Mouse (Mus musculus): ENCODE measurements around the gene Hsd17b11. TPM values are rescaled to one million over a fixed set of nuclear protein-coding genes. Genes with fewer than 3 reads are reported as not detected.

Gene Hsd17b11
- total and polyA plus RNA-seq, 3 experiments = 9.4 to 25.8 (median 15.3) TPM

GRCm38 (mm10) chr5:104046256-104047199 is 24.8 kb upstream of the Hsd17b11 start, which contains the start of gene Nudt9 (continued):
- TF ChIP-seq USF1 (IDR thresholded peaks at IDR 0.05; ENCODE audit: low read depth, low read length) (peak; percentile 99), CTCF (conservative IDR thresholded peaks at IDR 0.05 in 1 of 2, IDR thresholded peaks at IDR 0.05 in 1 of 2; ENCODE audit: low read depth in 2 of 2, low read length in 2 of 2) (no peak), NELFE (IDR thresholded peaks at IDR 0.05; ENCODE audit: low read depth, low read length) (peak; percentile 76), E2F4 (IDR thresholded peaks at IDR 0.05; ENCODE audit: insufficient replicate concordance, low read depth, low read length) (no peak), MAZ (IDR thresholded peaks at IDR 0.05; ENCODE audit: low read depth, low read length) (peak; percentile 57; the same call in 1 of the 2 replicates), JUN (IDR thresholded peaks at IDR 0.05; ENCODE audit: insufficient read depth, low read depth, low read length) (peak; percentile 19)

GRCm38 (mm10) chr5:104043704-104044103 is 22.0 kb upstream of the Hsd17b11 start:
- in situ Hi-C loops (cut with MboI; ENCODE audit: low pct_ligation_motif_present, low pct_unique_long_range_greater_than_20kb, low sequenced_read_pairs) = no loop called here
- no peak overlapping the region for H3K9ac ChIP-seq (ENCODE audit: insufficient read depth, low read depth)
- H3K27me3 ChIP-seq (replicated peaks) = no peaks in the 10 kb centered on the region
- peaks cover 7% of the 10 kb centered on the region for H3K79me2 ChIP-seq (replicated peaks; ENCODE audit: control insufficient read depth, extremely low read depth, insufficient read depth, poor library complexity, severe bottlenecking)
- no peak for TF ChIP-seq IRF4 (IDR thresholded peaks at IDR 0.05; ENCODE audit: low read depth, low read length)
- TF ChIP-seq MAFK (IDR thresholded peaks at IDR 0.05; ENCODE audit: insufficient replicate concordance, low read length) = no peak
- TF ChIP-seq EP300 (IDR thresholded peaks at IDR 0.05; ENCODE audit: low read length) = no peak
- TF ChIP-seq CHD1 (IDR thresholded peaks at IDR 0.05; ENCODE audit: low read depth, low read length) = no peak
- TF ChIP-seq UBTF (IDR thresholded peaks at IDR 0.05; ENCODE audit: low read depth, low read length) = no peak
- no peak for TF ChIP-seq ELF1 (IDR thresholded peaks at IDR 0.05; ENCODE audit: low read depth, low read length)
- no peak for TF ChIP-seq CTCF (conservative IDR thresholded peaks at IDR 0.05 in 1 of 2, IDR thresholded peaks at IDR 0.05 in 1 of 2; ENCODE audit: low read depth in 2 of 2, low read length in 2 of 2)
- TF ChIP-seq ZKSCAN1 (IDR thresholded peaks at IDR 0.05; ENCODE audit: borderline replicate concordance, low read depth, low read length) = no peak
- TF ChIP-seq TCF12 (IDR thresholded peaks at IDR 0.05; ENCODE audit: low read depth, low read length) = no peak
- TF ChIP-seq NELFE (IDR thresholded peaks at IDR 0.05; ENCODE audit: low read depth, low read length) = no peak
- no peak for TF ChIP-seq ZC3H11A (IDR thresholded peaks at IDR 0.05; ENCODE audit: low read depth, low read length)
- TF ChIP-seq MAX (IDR thresholded peaks at IDR 0.05; ENCODE audit: low read length) = no peak
- TF ChIP-seq RCOR1 (conservative IDR thresholded peaks at IDR 0.05; ENCODE audit: low read depth, low read length) = no peak
- peaks cover 5 to 33% of the 10 kb centered on the region in 2 experiments for H3K4me1 ChIP-seq (ENCODE audit: control insufficient read depth in 1 of 2, insufficient read depth in 2 of 2)
- H3K27ac ChIP-seq (ENCODE audit: insufficient read depth, low read depth) = no peak overlapping the region
- H3K4me3 ChIP-seq (replicated peaks in 1 of 3; ENCODE audit: low read depth in 2 of 3, low read length in 2 of 3, poor library complexity in 1 of 3) = no peak overlapping the region
- no peak overlapping the region for H3K4me2 ChIP-seq (ENCODE audit: insufficient read depth, low read depth, poor library complexity, severe bottlenecking)
- H3K9me3 ChIP-seq (replicated peaks; ENCODE audit: low read length) = no peaks in the 10 kb centered on the region
- dilution Hi-C loops (cut with MboI; ENCODE audit: extremely low pct_ligation_motif_present, extremely low pct_unique_long_range_greater_than_20kb, low sequenced_read_pairs) = no loop called here
- no peak for DNase-seq (ENCODE audit: extremely low read depth)
- H3K36me3 ChIP-seq (replicated peaks in 1 of 2; ENCODE audit: control insufficient read depth in 1 of 2, insufficient read depth in 1 of 2, low read length in 1 of 2) = no peaks in the 10 kb centered on the region

All from CH12.LX (cell line).